Mouse (Mus musculus): Measurements from ENCODE around the gene Tom1l2.

GRCm38 (mm10) chr11:60185396-60186231, 167.1 kb downstream of the Tom1l2 start:
- TF ChIP-seq GATA1 (IDR thresholded peaks at IDR 0.05; ENCODE audit: low read length) (no peak), TAL1 (IDR thresholded peaks at IDR 0.05; ENCODE audit: low read length) (no peak)
